8 mouse cellular contexts compared by ENCODE assay signal in the genomic region with DNA sequence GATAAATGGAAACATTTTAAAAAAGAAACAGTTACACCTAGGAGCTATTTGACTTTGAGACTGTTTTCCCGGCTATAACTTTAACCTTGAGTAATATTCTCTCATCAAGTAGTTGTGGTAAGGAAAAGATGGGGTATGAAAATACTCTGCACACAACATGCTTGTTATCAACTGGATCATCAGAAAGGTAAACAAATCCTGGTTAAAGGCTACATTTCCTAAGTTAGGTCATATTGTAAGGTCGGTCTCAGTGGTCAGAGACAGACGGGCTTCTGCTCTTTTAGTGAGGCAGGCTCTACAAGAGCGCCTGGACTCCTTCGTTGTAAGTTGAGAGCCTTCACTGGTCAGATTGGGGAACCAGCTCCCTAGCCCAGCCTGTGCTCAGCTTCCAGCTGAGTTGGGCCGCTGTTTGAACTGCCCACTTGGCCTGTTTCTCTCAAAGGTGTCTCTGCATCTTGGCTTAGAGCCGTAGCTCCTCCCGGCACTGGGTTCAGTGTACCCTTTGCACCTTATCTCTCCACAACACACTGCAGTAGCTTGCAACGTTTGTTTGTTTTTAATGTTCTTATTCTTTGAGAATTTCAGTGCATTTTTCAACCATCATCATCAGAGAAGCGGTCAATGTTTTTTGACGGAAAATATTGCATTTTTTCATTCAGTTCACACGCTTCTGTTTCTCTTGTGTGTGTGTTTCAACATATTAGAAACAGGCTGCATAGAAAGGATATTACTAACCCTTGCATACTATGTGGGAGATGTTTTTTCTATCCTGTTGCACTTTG. TPM values are rescaled to one million over a fixed set of nuclear protein-coding genes. Genes with fewer than 3 reads are reported as not detected.
DNase-seq lines count a peak whose midpoint lies in the region; ATAC-seq and TF ChIP-seq lines count a peak whose summit lies in the region.

No protein-coding gene starts in this region.

- WGBS in midbrain, postnatal 0 days = 66% methylated on average over 12 of the region's 12 CpGs

- DNase-seq in 3T3-L1 (ENCODE audit: low read depth, low spot score) (peak; percentile 11), G1E (ENCODE audit: low spot score) (peak; percentile 37)
- DNase-seq in kidney, postnatal 10 days = peak; percentile 25
- DNase-seq in midbrain, postnatal 0 days (ENCODE audit: low spot score) = no peak
- no peak for DNase-seq in adrenal gland, postnatal 10 days
- no peak for DNase-seq in urinary bladder, postnatal 14 days (ENCODE audit: low spot score)
- no peak for DNase-seq in layer of hippocampus, adult 11-12 months (ENCODE audit: low spot score)

- peak; percentile 58 for ATAC-seq in G1E (ENCODE audit: extremely low read depth, insufficient number of reproducible peaks, low FRiP score, poor library complexity, severe bottlenecking)
- ATAC-seq in erythroid progenitor cell, adult 5-6 weeks (replicated peaks; ENCODE audit: low FRiP score, poor library complexity, severe bottlenecking) = peak; percentile 72
- ATAC-seq in midbrain, postnatal 0 days (ENCODE audit: low FRiP score) = no peak

- TF ChIP-seq CTCF in G1E (IDR thresholded peaks at IDR 0.05; ENCODE audit: low read depth, low read length) = no peak
- TF ChIP-seq CTCF in midbrain, postnatal 0 days (IDR thresholded peaks at IDR 0.05) = no peak

- H3K9ac ChIP-seq in midbrain, postnatal 0 days (replicated peaks; ENCODE audit: low read length, poor library complexity, severe bottlenecking) = 0 out of 2 replicates have a peak overlapping the region, but pooled peaks have one; percentile 26

- peaks cover 50% of the 10 kb centered on the region for H3K4me1 ChIP-seq in G1E (ENCODE audit: insufficient read depth, low read depth, low read length)
- peaks cover 9% of the 10 kb centered on the region; the same call in 1 of the 2 replicates for H3K4me1 ChIP-seq in midbrain, postnatal 0 days (ENCODE audit: insufficient read depth, low read length)

- H3K27me3 ChIP-seq in G1E (ENCODE audit: insufficient read depth, low read length) = no peaks in the 10 kb centered on the region
- 0 out of 2 replicates have a peak, but pooled peaks cover 3% of the 10 kb centered on the region for H3K27me3 ChIP-seq in midbrain, postnatal 0 days (ENCODE audit: insufficient read depth, low read length)

- H3K27ac ChIP-seq in midbrain, postnatal 0 days (ENCODE audit: low read depth, low read length) = no peak overlapping the region

- H3K36me3 ChIP-seq in G1E (replicated peaks) = peaks cover 33% of the 10 kb centered on the region
- H3K36me3 ChIP-seq in midbrain, postnatal 0 days (ENCODE audit: insufficient read depth, low read length) = no peaks in the 10 kb centered on the region

- H3K4me2 ChIP-seq in midbrain, postnatal 0 days (ENCODE audit: low read depth, low read length, poor library complexity, severe bottlenecking) = peak overlapping the region; percentile 64

- no peaks in the 10 kb centered on the region for H3K9me3 ChIP-seq in G1E (replicated peaks)
- H3K9me3 ChIP-seq in midbrain, postnatal 0 days (ENCODE audit: low read length) = no peaks in the 10 kb centered on the region

- peak overlapping the region; percentile 96 for H3K4me3 ChIP-seq in G1E (ENCODE audit: low read depth, low read length)
- H3K4me3 ChIP-seq in midbrain, postnatal 0 days (ENCODE audit: low read depth, low read length) = peak overlapping the region; percentile 95; the same call in 1 of the 2 replicates

RNA-seq across cellular contexts. Expression of gene Gclm, which starts 1.8 kb away (rescaled TPM):
- total RNA-seq in G1E (2014; fragmentation: Nextera tagmentation) (294 and 394 TPM in 2 replicates), G1E (2017) (115 and 121 TPM in 2 replicates)
- 491 and 677 TPM in 2 replicates for polyA plus RNA-seq in G1E (2012)
- 337 and 399 TPM in 2 replicates for total RNA-seq in erythroid progenitor cell, adult 5-6 weeks (2015; ENCODE audit: low replicate concordance)
- 336 and 379 TPM in 2 replicates for total RNA-seq in erythroid progenitor cell, adult 5-6 weeks (2017; ENCODE audit: low replicate concordance)
- total RNA-seq in midbrain, postnatal 0 days (2014; rRNA removed) = 21.6 and 27.7 TPM in 2 replicates
- 44.3 and 51.2 TPM in 2 replicates for polyA plus RNA-seq in midbrain, postnatal 0 days (2015; fragmentation: Nextera tagmentation; extraction: Ambion mirVana)
- total RNA-seq in adrenal gland, postnatal 10 days (2021) = 100 to 1,000 TPM in 1 of 2 experiments, 10 to 100 TPM in 1; 89.2 to 102 TPM

RNA-seq across cellular contexts. Expression of gene Dnttip2, which starts 27.0 kb away (rescaled TPM):
- 158 and 216 TPM in 2 replicates for total RNA-seq in G1E (2014; fragmentation: Nextera tagmentation)
- total RNA-seq in G1E (2017) = 111 and 138 TPM in 2 replicates
- polyA plus RNA-seq in G1E (2012) = 11.0 and 16.7 TPM in 2 replicates
- total RNA-seq in erythroid progenitor cell, adult 5-6 weeks (2015; ENCODE audit: low replicate concordance) = 58.7 and 68.3 TPM in 2 replicates
- total RNA-seq in erythroid progenitor cell, adult 5-6 weeks (2017; ENCODE audit: low replicate concordance) = 23.7 and 31.9 TPM in 2 replicates
- total RNA-seq in midbrain, postnatal 0 days (2014; rRNA removed) = 10.8 and 22.8 TPM in 2 replicates
- polyA plus RNA-seq in midbrain, postnatal 0 days (2015; fragmentation: Nextera tagmentation; extraction: Ambion mirVana) = 43.9 and 50.1 TPM in 2 replicates
- total RNA-seq in adrenal gland, postnatal 10 days (2021) = 10 to 100 TPM; 40.0 to 45.0 TPM

RNA-seq across cellular contexts. Expression of gene Bcar3, which starts 46.8 kb away (rescaled TPM):
- total RNA-seq in G1E (2014; fragmentation: Nextera tagmentation) = not detected in 2 replicates
- 0.27 TPM in 1 of 2 replicates, not detected in the other for total RNA-seq in G1E (2017)
- polyA plus RNA-seq in G1E (2012) = not detected in 2 replicates
- 0.72 TPM in 1 of 2 replicates, not detected in the other for total RNA-seq in erythroid progenitor cell, adult 5-6 weeks (2015; ENCODE audit: low replicate concordance)
- 2.6 TPM in 1 of 2 replicates, not detected in the other for total RNA-seq in erythroid progenitor cell, adult 5-6 weeks (2017; ENCODE audit: low replicate concordance)
- total RNA-seq in midbrain, postnatal 0 days (2014; rRNA removed) = 11.4 and 27.2 TPM in 2 replicates
- 5.5 and 6.0 TPM in 2 replicates for polyA plus RNA-seq in midbrain, postnatal 0 days (2015; fragmentation: Nextera tagmentation; extraction: Ambion mirVana)
- total RNA-seq in adrenal gland, postnatal 10 days (2021) = 10 to 100 TPM; 42.4 to 43.9 TPM

Comparison
In these comparisons a context has a peak if more than half of its experiments do, and no peak if none do; other contexts are left out.
1. DNase-seq: peak in 3T3-L1 (single experiment), G1E (single experiment) and kidney, postnatal 10 days (single experiment); none in midbrain, postnatal 0 days (single experiment), adrenal gland, postnatal 10 days (single experiment), urinary bladder, postnatal 14 days (single experiment) and layer of hippocampus, adult 11-12 months (single experiment).